Mouse (Mus musculus) midbrain, embryonic 10.5 days (tissue): ENCODE data around the gene Stk35. TPM values are rescaled to one million over a fixed set of nuclear protein-coding genes. Genes with fewer than 3 reads are reported as not detected.

Source experiments
- DNase-seq: peaks from one replicate; pipeline ENCODE4 v3.0.0-alpha.2; 2017; ENCODE audit warnings: low spot score
- H3K27ac ChIP-seq: fragments of 300-500 bp; sonication (generic); replicated peaks from 2 replicates; pipeline ENCODE4 v1.5.1; 2016; ENCODE audit warnings: mild to moderate bottlenecking
- H3K27me3 ChIP-seq: fragments of 300-500 bp; sonication (generic); 2 replicates; pipeline ENCODE4 v1.6.1; 2016; ENCODE audit warnings: low read depth, mild to moderate bottlenecking; ENCODE audit not compliant: poor library complexity, severe bottlenecking
- H3K36me3 ChIP-seq: fragments of 300-500 bp; sonication (generic); 2 replicates; pipeline ENCODE4 v1.6.1; 2016; ENCODE audit warnings: mild to moderate bottlenecking, moderate library complexity
- H3K4me1 ChIP-seq: fragments of 300-500 bp; sonication (generic); 2 replicates; pipeline ENCODE4 v1.6.1; 2016
- H3K4me3 ChIP-seq: fragments of 300-500 bp; sonication (generic); 2 replicates; pipeline ENCODE4 v1.5.1; 2016; ENCODE audit warnings: mild to moderate bottlenecking, moderate library complexity
- H3K9me3 ChIP-seq: fragments of 300-500 bp; sonication (generic); replicated peaks from 2 replicates; pipeline ENCODE4 v1.6.1; 2016; ENCODE audit warnings: mild to moderate bottlenecking
- WGBS: fragments of 180-500 bp; shearing (Covaris S2); methylation state at CpG from one replicate; pipeline ENCODE4 v1.1.7; 2016; 5-methylcytosine and 5-hydroxymethylcytosine counted together
- polyA plus RNA-seq: library from polyadenylated mRNA; unstranded; fragments of >200 nt; fragmentation: Nextera tagmentation; extraction: Ambion mirVana; gene quantifications from 2 replicates; pipeline ENCODE4 v1.2.1, GENCODE M21; 2016

The Stk35 gene
- polyA plus RNA-seq, 1 experiment from 2014 or later = 12.0 TPM

DNA sequence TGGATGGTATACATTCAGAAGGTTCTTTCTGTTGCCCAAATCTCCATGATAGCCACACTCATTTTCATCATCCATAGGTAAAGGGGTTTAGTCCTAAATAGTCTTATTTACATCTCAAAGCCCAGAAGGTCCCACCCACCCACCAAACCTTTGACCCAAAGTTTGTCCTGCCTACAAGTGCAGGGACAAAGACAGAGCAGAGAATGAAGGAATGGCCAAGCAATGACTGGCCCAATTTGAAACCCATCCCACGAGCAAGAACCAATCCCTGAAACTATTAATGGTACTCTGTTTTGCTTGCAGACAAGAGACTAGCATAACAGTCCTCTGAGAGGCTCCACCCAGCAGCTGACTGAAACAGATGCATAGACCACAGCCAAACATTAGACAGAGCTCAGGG lies 81.6 kb downstream of the Stk35 start:
- Histone ChIP-seq H3K4me3 (no peak overlapping the region), H3K4me1 (0 out of 2 replicates have a peak, but pooled peaks cover 3% of the 10 kb centered on the region), H3K36me3 (no peaks in the 10 kb centered on the region), H3K27me3 (no peaks in the 10 kb centered on the region), H3K27ac (no peak overlapping the region), H3K9me3 (no peaks in the 10 kb centered on the region)
- WGBS = 81% methylated on average over 1 of the region's 1 CpGs
- DNase-seq = no peak

Other genes with a start within 250 kb of the Stk35 start
- gene Sirpa, start 207.7 kb upstream of the Stk35 start, polyA plus RNA-seq = 15.7 and 16.0 TPM in 2 replicates
- gene Pdyn, start 100.7 kb upstream of the Stk35 start, polyA plus RNA-seq = 0.15 and 0.32 TPM in 2 replicates
- not detected in 2 replicates for gene Tgm3, start 211.8 kb downstream of the Stk35 start, polyA plus RNA-seq